Mouse (Mus musculus): ENCODE measurements around the gene Cbx5.

- no peak for TF ChIP-seq CTCF (conservative IDR thresholded peaks at IDR 0.05; ENCODE audit: low read length)
- no peak for TF ChIP-seq POU5F1 (IDR thresholded peaks at IDR 0.05; ENCODE audit: borderline replicate concordance, low read length)
Observed at GRCm38 (mm10) chr15:103178767-103179166, 60.8 kb downstream of the Cbx5 start.

Data from E14TG2a.4 (cell line).